Mouse (Mus musculus): ENCODE results near the gene Krt15. TPM values are rescaled to one million over a fixed set of nuclear protein-coding genes. Genes with fewer than 3 reads are reported as not detected.

Gene Krt15
- polyA plus RNA-seq, 1 experiment from 2014 or later, result 0.16 TPM

Other genes starting within 250 kb of the Krt15 start
- gene Krtap31-1, start 228.0 kb downstream of the Krt15 start, polyA plus RNA-seq (2015; fragmentation: Nextera tagmentation; extraction: Ambion mirVana), result not detected in 2 replicates
- not detected in 2 replicates for gene Gm11565, start 221.2 kb downstream of the Krt15 start, polyA plus RNA-seq (2015; fragmentation: Nextera tagmentation; extraction: Ambion mirVana)
- not detected in 2 replicates for gene Krtap31-2, start 199.6 kb downstream of the Krt15 start, polyA plus RNA-seq (2015; fragmentation: Nextera tagmentation; extraction: Ambion mirVana)
- not detected in 2 replicates for gene Krtap9-5, start 187.5 kb downstream of the Krt15 start, polyA plus RNA-seq (2015; fragmentation: Nextera tagmentation; extraction: Ambion mirVana)
- gene Krtap29-1, start 156.9 kb downstream of the Krt15 start, polyA plus RNA-seq (2015; fragmentation: Nextera tagmentation; extraction: Ambion mirVana), result not detected in 2 replicates
- gene Krtap16-1, start 149.3 kb downstream of the Krt15 start, polyA plus RNA-seq (2015; fragmentation: Nextera tagmentation; extraction: Ambion mirVana), result not detected in 2 replicates
- not detected in 2 replicates for gene Krtap17-1, start 141.9 kb downstream of the Krt15 start, polyA plus RNA-seq (2015; fragmentation: Nextera tagmentation; extraction: Ambion mirVana)
- gene Krt33a, start 119.7 kb downstream of the Krt15 start, polyA plus RNA-seq (2015; fragmentation: Nextera tagmentation; extraction: Ambion mirVana), result not detected in 2 replicates
- not detected in 2 replicates for gene Krt33b, start 106.1 kb downstream of the Krt15 start, polyA plus RNA-seq (2015; fragmentation: Nextera tagmentation; extraction: Ambion mirVana)
- not detected in 2 replicates for gene Krt34, start 94.4 kb downstream of the Krt15 start, polyA plus RNA-seq (2015; fragmentation: Nextera tagmentation; extraction: Ambion mirVana)
- not detected in 2 replicates for gene Krt31, start 85.4 kb downstream of the Krt15 start, polyA plus RNA-seq (2015; fragmentation: Nextera tagmentation; extraction: Ambion mirVana)
- not detected in 2 replicates for gene Krt32, start 47.7 kb downstream of the Krt15 start, polyA plus RNA-seq (2015; fragmentation: Nextera tagmentation; extraction: Ambion mirVana)
- not detected in 2 replicates for gene Krt35, start 39.7 kb downstream of the Krt15 start, polyA plus RNA-seq (2015; fragmentation: Nextera tagmentation; extraction: Ambion mirVana)
- gene Krt36, start 30.3 kb downstream of the Krt15 start, polyA plus RNA-seq (2015; fragmentation: Nextera tagmentation; extraction: Ambion mirVana), result not detected in 2 replicates
- 0.36 TPM in 1 of 2 replicates, not detected in the other for gene Krt13, start 14.4 kb downstream of the Krt15 start, polyA plus RNA-seq (2015; fragmentation: Nextera tagmentation; extraction: Ambion mirVana)
- 3.6 and 4.2 TPM in 2 replicates for gene Krt19, start 12.7 kb upstream of the Krt15 start, polyA plus RNA-seq (2015; fragmentation: Nextera tagmentation; extraction: Ambion mirVana)
- gene Krt9, start 57.3 kb upstream of the Krt15 start, polyA plus RNA-seq (2015; fragmentation: Nextera tagmentation; extraction: Ambion mirVana), result not detected in 2 replicates
- 0.50 and 0.76 TPM in 2 replicates for gene Krt14, start 71.6 kb upstream of the Krt15 start, polyA plus RNA-seq (2015; fragmentation: Nextera tagmentation; extraction: Ambion mirVana)
- not detected in 2 replicates for gene Krt16, start 113.0 kb upstream of the Krt15 start, polyA plus RNA-seq (2015; fragmentation: Nextera tagmentation; extraction: Ambion mirVana)
- 0.33 and 0.40 TPM in 2 replicates for gene Krt17, start 125.1 kb upstream of the Krt15 start, polyA plus RNA-seq (2015; fragmentation: Nextera tagmentation; extraction: Ambion mirVana)
- not detected in 2 replicates for gene Krt42, start 133.9 kb upstream of the Krt15 start, polyA plus RNA-seq (2015; fragmentation: Nextera tagmentation; extraction: Ambion mirVana)
- gene Eif1, start 184.0 kb upstream of the Krt15 start, polyA plus RNA-seq (2015; fragmentation: Nextera tagmentation; extraction: Ambion mirVana), result 1,286 and 1,576 TPM in 2 replicates
- not detected in 2 replicates for gene Gast, start 198.5 kb upstream of the Krt15 start, polyA plus RNA-seq (2015; fragmentation: Nextera tagmentation; extraction: Ambion mirVana)
- gene Hap1, start 220.2 kb upstream of the Krt15 start, polyA plus RNA-seq (2015; fragmentation: Nextera tagmentation; extraction: Ambion mirVana), result 0.33 and 0.45 TPM in 2 replicates